8 mouse cellular contexts compared by ENCODE assay signal in genomic region chr9:70207981-70208521, GRCm38 (mm10). TPM values are rescaled to one million over a fixed set of nuclear protein-coding genes. Genes with fewer than 3 reads are reported as not detected.
DNase-seq lines count a peak whose midpoint lies in the region; ATAC-seq lines count a peak whose summit lies in the region.

No protein-coding gene starts in this region.

- under 1% methylated on average over 26 of the region's 26 CpGs for WGBS in embryonic facial prominence, embryonic 13.5 days
- WGBS in heart, embryonic 14.5 days, result 1% methylated on average over 23 of the region's 26 CpGs
- under 1% methylated on average over 26 of the region's 26 CpGs for WGBS in kidney, embryonic 16.5 days

- peak overlapping the region; percentile 96 for H3K4me2 ChIP-seq in embryonic facial prominence, embryonic 13.5 days
- H3K4me2 ChIP-seq in heart, embryonic 14.5 days (ENCODE audit: low read length), result peak overlapping the region; percentile 92
- peak overlapping the region; percentile 84 for H3K4me2 ChIP-seq in kidney, embryonic 16.5 days (replicated peaks; ENCODE audit: low read depth, low read length)

- peak overlapping the region; percentile 75 for H3K4me3 ChIP-seq in embryonic facial prominence, embryonic 13.5 days
- H3K4me3 ChIP-seq in heart, embryonic 14.5 days (ENCODE audit: control insufficient read depth in 1 of 2, insufficient read depth in 1 of 2, low read depth in 1 of 2, low read length in 2 of 2), result peak overlapping the region; percentile 51 to 72
- H3K4me3 ChIP-seq in kidney, embryonic 16.5 days (ENCODE audit: low read length), result peak overlapping the region; percentile 73

- DNase-seq in CD4-positive helper T cell, adult 2 months (ENCODE audit: low read depth, low spot score), result peak; percentile 18
- DNase-seq in R1 (ENCODE audit: low read depth, low spot score), result peak; percentile 41
- DNase-seq in lung, postnatal 36 days, result peak; percentile 90
- DNase-seq in spleen, postnatal 36 days (ENCODE audit: low spot score in 2 of 2), result peak; percentile 34 to 47

- no peaks in the 10 kb centered on the region for H3K27me3 ChIP-seq in embryonic facial prominence, embryonic 13.5 days
- H3K27me3 ChIP-seq in heart, embryonic 14.5 days (ENCODE audit: control insufficient read depth, insufficient read depth, low read length), result no peaks in the 10 kb centered on the region
- no peaks in the 10 kb centered on the region for H3K27me3 ChIP-seq in kidney, embryonic 16.5 days (ENCODE audit: insufficient read depth, low read length)

- H3K36me3 ChIP-seq in embryonic facial prominence, embryonic 13.5 days, result no peaks in the 10 kb centered on the region
- no peaks in the 10 kb centered on the region for H3K36me3 ChIP-seq in heart, embryonic 14.5 days (ENCODE audit: control insufficient read depth, insufficient read depth, low read length)
- no peaks in the 10 kb centered on the region for H3K36me3 ChIP-seq in kidney, embryonic 16.5 days (ENCODE audit: insufficient read depth, low read length)

- H3K4me1 ChIP-seq in embryonic facial prominence, embryonic 13.5 days, result peaks cover 21% of the 10 kb centered on the region
- peaks cover 5 to 16% of the 10 kb centered on the region in 2 experiments for H3K4me1 ChIP-seq in heart, embryonic 14.5 days (ENCODE audit: control insufficient read depth in 2 of 2, insufficient read depth in 2 of 2, low read length in 2 of 2)
- peaks cover 16% of the 10 kb centered on the region for H3K4me1 ChIP-seq in kidney, embryonic 16.5 days (ENCODE audit: insufficient read depth, low read length)

- H3K9me3 ChIP-seq in embryonic facial prominence, embryonic 13.5 days, result no peaks in the 10 kb centered on the region
- no peaks in the 10 kb centered on the region for H3K9me3 ChIP-seq in heart, embryonic 14.5 days (ENCODE audit: control insufficient read depth, low read length)
- no peaks in the 10 kb centered on the region for H3K9me3 ChIP-seq in kidney, embryonic 16.5 days (ENCODE audit: low read length)

- 0 out of 2 replicates have a peak, but pooled peaks have one; percentile 32 for ATAC-seq in embryonic facial prominence, embryonic 13.5 days (ENCODE audit: insufficient number of reproducible peaks, insufficient read depth, low FRiP score, low TSS enrichment, low read depth)
- 0 out of 2 replicates have a peak, but pooled peaks have one; percentile 32 for ATAC-seq in heart, embryonic 14.5 days (ENCODE audit: insufficient number of reproducible peaks, insufficient read depth, low FRiP score, low read depth)
- ATAC-seq in kidney, embryonic 16.5 days (ENCODE audit: low FRiP score, low TSS enrichment), result peak; percentile 58
- no peak; the same call in 1 of the 2 replicates for ATAC-seq in frontal cortex, adult (ENCODE audit: low TSS enrichment)

- peak overlapping the region; percentile 84 for H3K9ac ChIP-seq in embryonic facial prominence, embryonic 13.5 days
- H3K9ac ChIP-seq in heart, embryonic 14.5 days (ENCODE audit: low read length), result peak overlapping the region; percentile 81
- peak overlapping the region; percentile 73 for H3K9ac ChIP-seq in kidney, embryonic 16.5 days (replicated peaks; ENCODE audit: low read length)

- H3K27ac ChIP-seq in embryonic facial prominence, embryonic 13.5 days, result peak overlapping the region; percentile 94
- peak overlapping the region; percentile 87 to 97 for H3K27ac ChIP-seq in heart, embryonic 14.5 days (replicated peaks in 1 of 2; ENCODE audit: control insufficient read depth in 1 of 2, insufficient read depth in 1 of 2, low read depth in 2 of 2, low read length in 2 of 2)
- H3K27ac ChIP-seq in kidney, embryonic 16.5 days (ENCODE audit: low read length), result peak overlapping the region; percentile 90

RNA-seq across cellular contexts. Expression of gene Myo1e, which starts 0.9 kb away (rescaled TPM):
- polyA plus RNA-seq in embryonic facial prominence, embryonic 13.5 days (2015; fragmentation: Nextera tagmentation; extraction: Ambion mirVana), result 23.2 and 24.5 TPM in 2 replicates
- 11.2 and 11.3 TPM in 2 replicates for polyA plus RNA-seq in heart, embryonic 14.5 days (2014; fragmentation: Nextera tagmentation; extraction: Ambion mirVana)
- 26.4 and 27.8 TPM in 2 replicates for polyA plus RNA-seq in kidney, embryonic 16.5 days (2015; fragmentation: Nextera tagmentation; extraction: Ambion mirVana)

Comparison
In these comparisons a context has a peak if more than half of its experiments do, and no peak if none do; other contexts are left out.
1. DNase-seq: peak in every context shown above with its lines; median percentile 90 in lung, postnatal 36 days; 41 in R1; 40 in spleen, postnatal 36 days; 18 in CD4-positive helper T cell, adult 2 months.